Mouse (Mus musculus) cerebellum, adult 9-10 months (tissue): ENCODE results near the gene Coa3.
A peak's percentile ranks its signal among the peaks of the same experiment; 100 is the strongest.

Source experiments
- DNase-seq: peaks from one replicate; pipeline ENCODE4 v3.0.0; 2022

The Coa3 gene

DNA sequence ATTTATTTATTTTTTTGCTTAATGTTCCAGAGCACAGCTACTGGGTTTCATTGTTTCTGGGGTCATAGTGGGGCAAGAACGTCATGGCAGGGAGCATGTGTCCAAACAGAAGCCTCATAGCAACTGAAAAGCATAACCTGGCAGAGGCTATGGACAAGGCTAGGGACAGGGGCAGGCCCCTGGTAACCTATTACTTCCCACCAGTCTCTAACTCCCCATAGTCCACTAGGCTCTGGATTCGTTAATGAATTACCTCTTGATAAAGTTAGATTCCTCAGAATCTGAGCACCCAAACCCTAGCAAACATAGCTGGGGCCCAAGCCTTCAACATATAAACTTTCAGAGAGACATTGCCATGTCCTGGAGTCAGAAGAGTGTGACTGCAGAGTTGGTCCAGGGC is 27.9 kb downstream of the Coa3 start:
- DNase-seq: no peak

GRCm38 (mm10) chr11:101248258-101248994 is 30.5 kb downstream of the Coa3 start:
- peak; percentile 64 for DNase-seq

GRCm38 (mm10) chr11:101247521-101248030 is 31.3 kb downstream of the Coa3 start:
- DNase-seq: no peak

- no peak for DNase-seq
These were observed 32.3 kb downstream of the Coa3 start for GRCm38 (mm10) chr11:101246702-101247012.

GRCm38 (mm10) chr11:101245855-101246701 is 32.8 kb downstream of the Coa3 start, which contains the start of gene Ramp2:
Gene Ramp2, plus strand, starts transcription at chr11:101246028.
- no peak for DNase-seq

DNA sequence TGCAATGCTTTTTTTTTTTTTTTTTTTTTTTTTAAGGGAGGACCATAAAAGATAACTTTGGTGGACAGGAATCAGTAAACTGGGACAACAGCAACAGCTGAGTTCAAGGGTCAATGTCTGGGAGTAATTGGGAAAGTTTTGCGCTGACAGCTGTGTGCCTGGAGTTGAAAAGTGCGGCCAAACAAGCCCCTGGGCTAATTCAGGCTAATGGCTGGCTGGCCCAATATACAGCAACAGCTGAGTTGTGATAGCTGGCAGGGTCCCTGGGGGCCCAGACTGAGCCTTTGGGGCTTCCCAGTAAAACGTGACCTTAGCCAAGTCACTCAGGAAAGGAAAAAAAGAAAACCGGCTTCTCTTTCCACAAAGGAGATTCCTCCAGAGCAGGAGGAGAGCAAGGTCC is 33.8 kb downstream of the Coa3 start:
- no peak for DNase-seq

- no peak for DNase-seq
These were observed 40.8 kb downstream of the Coa3 start for GRCm38 (mm10) chr11:101238071-101238647.

- no peak for DNase-seq
These were observed 42.1 kb downstream of the Coa3 start for GRCm38 (mm10) chr11:101236782-101237181.

GRCm38 (mm10) chr11:101235429-101235828 is 43.5 kb downstream of the Coa3 start:
- no peak for DNase-seq

GRCm38 (mm10) chr11:101234124-101234523 is 44.8 kb downstream of the Coa3 start:
- DNase-seq: no peak

DNA sequence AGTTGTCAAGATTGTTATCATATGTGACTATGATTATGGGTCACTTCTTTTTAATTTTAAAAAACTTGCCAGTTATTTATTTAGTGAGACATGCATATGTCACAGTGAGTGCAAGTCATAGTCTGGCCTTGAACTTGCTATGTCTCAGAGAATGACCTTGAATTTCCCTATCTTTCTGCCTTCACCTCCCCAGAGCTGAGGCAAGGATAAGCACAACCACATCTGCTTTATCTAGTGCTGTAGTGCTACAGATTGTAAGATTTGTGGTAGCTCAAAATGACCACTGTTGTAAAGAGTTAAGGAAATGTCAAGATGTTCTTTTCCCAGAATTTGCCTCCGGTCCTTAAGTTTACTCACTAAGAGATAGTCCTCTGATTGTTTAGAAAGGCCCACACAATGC is 45.7 kb downstream of the Coa3 start:
- no peak for DNase-seq

DNA sequence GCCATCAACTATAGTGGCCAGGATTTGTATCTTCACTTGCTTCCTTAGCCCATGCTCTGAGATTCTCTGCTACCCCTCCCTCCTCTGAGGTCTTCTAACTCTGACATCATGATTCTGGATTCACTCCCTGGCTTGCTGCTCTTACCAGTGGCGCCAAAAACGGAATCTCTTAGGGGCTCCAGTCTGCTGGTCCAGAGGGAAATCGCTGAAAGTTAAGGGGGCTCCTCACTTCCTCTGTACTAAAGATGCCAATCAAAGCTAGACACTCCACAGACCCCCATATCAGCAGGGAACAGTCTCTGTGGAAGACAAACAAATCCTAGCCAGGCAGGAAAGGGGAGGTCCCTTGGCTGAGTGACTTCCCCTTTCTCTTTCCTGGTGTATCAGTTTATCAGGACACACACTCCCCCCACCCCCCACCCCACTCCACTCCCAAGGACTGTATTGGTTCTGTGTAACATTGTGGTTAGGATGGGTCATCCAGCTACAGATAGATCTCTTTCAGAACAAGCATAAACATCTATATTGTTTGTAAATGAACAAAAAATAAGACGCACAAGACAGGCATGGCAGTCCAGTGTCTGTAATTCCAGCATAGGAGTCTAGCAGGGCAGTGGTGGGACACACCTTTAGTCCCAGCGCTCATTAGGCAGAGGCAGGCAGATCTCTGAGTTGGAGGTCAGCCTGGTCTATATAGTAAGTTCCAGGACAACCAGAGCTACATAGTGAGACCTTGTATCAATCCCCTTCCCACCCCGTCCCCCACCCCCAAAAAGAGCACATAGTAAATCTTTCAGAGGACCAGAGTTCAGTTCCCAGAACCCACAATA is 46.7 kb downstream of the Coa3 start:
- DNase-seq: no peak

- DNase-seq: no peak
These were observed 47.7 kb downstream of the Coa3 start for GRCm38 (mm10) chr11:101230991-101231871.

DNA sequence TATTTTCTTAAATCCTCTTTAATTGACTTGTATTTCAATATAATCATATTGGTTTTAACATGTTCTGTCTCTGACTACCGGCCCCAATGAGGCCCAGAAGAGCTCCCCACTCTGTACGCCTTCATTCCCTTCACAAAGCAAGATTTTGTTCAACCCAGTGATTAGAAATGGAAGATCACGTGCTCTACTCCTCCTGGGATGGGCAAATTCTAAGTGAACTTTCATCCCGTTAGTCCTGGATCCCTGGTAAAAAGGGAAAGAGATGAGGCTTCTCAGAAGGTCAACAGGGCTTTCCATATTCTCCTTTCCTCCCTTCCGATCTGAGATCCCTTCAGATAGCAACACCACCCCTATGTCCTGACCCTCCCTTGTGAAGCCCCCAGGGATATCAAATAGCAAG is 48.4 kb downstream of the Coa3 start:
- DNase-seq: no peak

DNA sequence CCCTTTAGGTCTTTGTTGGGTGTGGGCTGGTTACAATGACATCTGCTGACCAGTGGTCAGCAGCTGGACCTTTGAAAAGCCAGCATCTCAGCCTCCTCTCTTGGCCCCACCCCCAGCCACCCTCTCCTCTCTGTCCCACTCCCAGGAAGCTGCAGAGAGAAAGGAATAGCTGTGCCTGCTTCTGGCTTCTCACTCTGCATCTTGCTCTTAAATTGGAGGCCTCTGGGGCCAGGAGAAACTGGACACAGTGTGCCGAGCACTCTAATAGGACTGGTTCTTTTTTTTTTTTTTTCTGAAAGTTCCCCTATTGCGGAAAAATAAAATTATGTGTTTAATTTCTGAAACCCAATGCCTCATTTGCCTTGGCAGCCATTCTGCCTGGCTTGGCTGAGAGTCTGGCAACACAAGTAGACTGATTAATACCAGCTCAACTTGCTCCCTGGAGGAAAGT is 48.8 kb downstream of the Coa3 start:
- no peak for DNase-seq

- no peak for DNase-seq
These were observed 49.5 kb downstream of the Coa3 start for GRCm38 (mm10) chr11:101229361-101229900.
